Mouse (Mus musculus) left cerebral cortex, adult 18-20 months (tissue): ENCODE data around the gene Acot4. TPM values are rescaled to one million over a fixed set of nuclear protein-coding genes. Genes with fewer than 3 reads are reported as not detected.
A peak's percentile ranks its signal among the peaks of the same experiment; 100 is the strongest.
"Not testable (repeated sequence)": the region's sequence is repeated elsewhere in the genome, so short reads cannot be mapped to it uniquely, and the experiment has no call there.

Experiments used
- DNase-seq, 2 experiments: peaks; one replicate each; pipeline ENCODE4 v3.0.0; 2021 to 2022; ENCODE audit warnings: low spot score in 2 of 2, mixed read lengths in 1 of 2
- total RNA-seq, 2 experiments: library from RNA; stranded (reverse); gene quantifications; 2 replicates each; pipeline ENCODE4 v1.2.3; 2021

Acot4 gene
- total RNA-seq, 2 experiments from 2014 or later: 2.4 to 2.7 TPM

DNA sequence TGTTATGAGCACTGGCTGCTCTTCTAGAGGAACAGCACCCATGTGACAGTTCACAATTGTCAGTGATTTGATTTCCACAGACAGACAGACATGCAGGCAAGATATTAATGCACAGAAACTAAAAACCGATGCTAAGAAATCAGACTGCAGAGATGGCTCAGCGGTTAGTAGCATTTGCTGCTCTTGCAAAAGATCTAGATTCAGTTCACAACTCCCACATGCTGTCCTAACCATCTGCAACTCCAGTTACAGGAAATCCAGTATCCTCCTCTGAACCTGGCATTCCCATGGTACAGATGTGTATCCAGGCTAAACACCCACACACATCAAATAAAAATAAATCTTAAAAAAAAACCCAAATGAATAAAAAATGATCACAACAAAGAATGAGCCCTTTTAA, 33.5 kb downstream of the Acot4 start:
- peak; percentile 25 to 61 for DNase-seq

DNA sequence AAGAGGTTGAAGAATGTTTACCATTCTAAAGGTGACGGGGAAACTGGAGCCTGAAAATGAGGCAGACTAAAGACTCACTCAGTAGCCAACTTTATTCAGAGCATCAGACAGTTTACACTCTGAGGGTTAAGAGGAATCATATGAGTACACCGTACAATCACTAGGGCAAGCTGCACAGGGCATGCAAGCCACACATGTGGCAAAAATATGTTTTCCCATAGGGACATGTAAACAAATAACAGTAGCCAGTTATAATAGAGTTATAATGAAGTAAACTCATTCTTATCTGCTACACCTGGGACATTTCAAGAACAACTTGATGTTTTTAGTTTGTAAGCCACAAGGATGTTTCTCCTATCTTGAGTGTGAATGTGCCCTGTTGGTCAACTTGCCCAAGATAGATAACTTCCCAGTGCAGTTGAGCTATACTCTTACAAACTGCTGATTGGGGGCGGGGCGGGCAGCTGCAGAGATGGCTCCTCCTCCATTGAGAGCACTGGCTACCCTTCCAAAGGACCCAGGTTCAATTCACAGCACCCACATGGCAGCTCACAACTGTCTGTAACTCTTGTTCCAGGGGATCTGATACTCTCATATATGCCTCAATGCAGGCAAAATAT, 39.3 kb downstream of the Acot4 start:
- DNase-seq: no peak

DNA sequence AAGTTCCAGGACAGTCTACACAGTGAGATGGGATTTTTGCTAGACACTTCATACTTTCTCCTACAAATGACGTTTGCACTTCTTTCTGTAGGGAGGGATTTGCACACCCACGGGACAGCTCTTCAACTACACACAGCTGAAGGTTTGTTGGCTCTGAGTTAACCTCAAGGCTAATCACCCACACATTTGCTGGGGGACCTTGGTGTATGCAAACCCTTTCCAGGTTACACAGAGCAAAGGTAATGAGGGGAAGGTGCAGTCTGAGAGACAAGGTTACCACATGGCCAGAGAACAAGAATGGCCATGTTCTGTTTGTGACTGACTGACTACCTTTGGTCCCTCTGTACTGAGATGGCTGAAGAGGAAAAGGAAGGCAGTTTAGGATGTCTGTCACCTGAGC, 45.7 kb downstream of the Acot4 start:
- no peak for DNase-seq

DNA sequence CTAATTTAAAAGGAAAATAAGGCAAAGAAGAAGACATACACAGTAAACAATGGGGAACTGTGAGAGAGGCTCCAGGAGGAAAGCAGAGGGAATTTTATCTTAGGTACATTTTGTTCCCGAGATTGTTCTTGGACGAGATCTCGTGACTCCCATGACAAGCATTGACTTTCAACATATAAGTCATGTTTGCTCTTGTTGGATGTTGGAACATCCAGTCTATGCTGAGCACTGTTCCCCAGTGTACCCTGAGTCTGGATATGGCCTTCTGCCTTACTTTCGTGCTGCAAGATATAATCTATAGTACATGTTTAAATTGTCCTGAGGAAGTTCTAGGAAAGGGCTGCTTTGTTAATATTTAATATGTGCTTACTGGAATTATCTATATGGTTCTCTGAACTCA, 46.4 kb downstream of the Acot4 start:
- no peak for DNase-seq

DNA sequence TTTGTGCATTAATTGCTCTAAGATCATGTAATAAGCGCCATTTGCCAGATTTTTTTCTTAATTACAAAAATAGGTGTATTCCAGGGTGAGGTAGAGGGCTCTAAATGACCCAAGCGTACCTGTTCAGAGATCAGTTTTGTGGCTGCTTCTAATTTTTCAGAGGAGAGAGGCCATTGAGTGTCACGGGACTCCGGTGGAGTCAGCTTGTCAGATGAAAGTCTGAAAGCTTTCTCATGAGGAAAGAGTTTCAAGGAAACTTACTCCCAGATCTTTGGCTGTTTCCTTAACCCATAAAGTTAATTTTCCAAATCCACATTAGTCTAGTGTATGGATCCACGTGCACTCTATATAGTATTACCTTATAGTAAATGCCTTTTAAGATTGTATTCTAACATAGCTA, 56.5 kb downstream of the Acot4 start:
- DNase-seq: not testable (repeated sequence)

Other genes starting within 250 kb of the Acot4 start
- 10 to 100 TPM; 69.9 to 76.2 TPM for gene Numb, start 116.4 kb upstream of the Acot4 start, total RNA-seq
- gene Riox1, start 87.8 kb upstream of the Acot4 start, total RNA-seq: 10 to 100 TPM; 18.0 to 20.1 TPM
- gene Heatr4, start 53.5 kb upstream of the Acot4 start, total RNA-seq: not detected
- gene Acot2, start 50.5 kb upstream of the Acot4 start, total RNA-seq: 10 to 100 TPM in 1 of 2 experiments, 1 to 10 TPM in 1; 9.9 to 10.9 TPM
- 10 to 100 TPM; 15.4 to 17.8 TPM for gene Acot1, start 28.9 kb upstream of the Acot4 start, total RNA-seq
- 1 to 10 TPM in 1 of 2 experiments, not detected in 1; 1.5 TPM for gene Gm49366, start 556 bp downstream of the Acot4 start, total RNA-seq
- gene Acot3, start 13.8 kb downstream of the Acot4 start, total RNA-seq: 1 to 10 TPM; 3.0 to 3.8 TPM
- gene Acot5, start 30.9 kb downstream of the Acot4 start, total RNA-seq: 1 to 10 TPM; 5.7 to 6.6 TPM
- gene Acot6, start 62.3 kb downstream of the Acot4 start, total RNA-seq: 1 to 10 TPM; 4.3 TPM
- 10 to 100 TPM; 90.2 to 94.7 TPM for gene Dnal1, start 76.0 kb downstream of the Acot4 start, total RNA-seq
- 1 to 10 TPM; 4.2 to 6.9 TPM for gene Pnma1, start 110.1 kb downstream of the Acot4 start, total RNA-seq
- gene Elmsan1, start 180.5 kb downstream of the Acot4 start, total RNA-seq: 10 to 100 TPM; 18.2 to 19.8 TPM
- gene Ptgr2, start 246.9 kb downstream of the Acot4 start, total RNA-seq: 10 to 100 TPM; 34.1 to 43.7 TPM